Mouse (Mus musculus): Measurements from ENCODE around the gene Olfr1330. TPM values are rescaled to one million over a fixed set of nuclear protein-coding genes. Genes with fewer than 3 reads are reported as not detected.

Gene Olfr1330
- polyA plus RNA-seq, 1 experiment from 2014 or later, result not detected

GRCm38 (mm10) chr4:118938512-118938911 lies 50.1 kb downstream of the Olfr1330 start, which contains the start of gene Olfr1328:
Olfr1328 (minus strand) TSS chr4:118938612.
- WGBS, result 64% methylated on average over 2 of the region's 2 CpGs
- no peaks in the 10 kb centered on the region for H3K36me3 ChIP-seq (ENCODE audit: insufficient read depth, low read length)
- H3K4me1 ChIP-seq (ENCODE audit: insufficient read depth, low read depth, low read length), result no peaks in the 10 kb centered on the region
- H3K4me3 ChIP-seq (ENCODE audit: low read depth, low read length), result no peak within 1 kb of the TSS
- H3K27ac ChIP-seq (ENCODE audit: low read length), result no peak within 1 kb of the TSS
- H3K27me3 ChIP-seq (replicated peaks; ENCODE audit: insufficient read depth, low read length), result no peaks in the 10 kb centered on the region
- no peak within 1 kb of the TSS for H3K9ac ChIP-seq (replicated peaks; ENCODE audit: low read depth)
- no peak for DNase-seq (ENCODE audit: low spot score)
- H3K9me3 ChIP-seq (ENCODE audit: low read length), result no peaks in the 10 kb centered on the region
- TF ChIP-seq EP300 (IDR thresholded peaks at IDR 0.05), result no peak
- no peak for TF ChIP-seq CTCF (IDR thresholded peaks at IDR 0.05)
- no peak within 1 kb of the TSS for H3K4me2 ChIP-seq (replicated peaks; ENCODE audit: low read depth, low read length)
- ATAC-seq, result no peak

Other genes starting within 250 kb of the Olfr1330 start
- not detected in 2 replicates for gene Olfr62, start 229.6 kb upstream of the Olfr1330 start, polyA plus RNA-seq (2015; fragmentation: Nextera tagmentation; extraction: Ambion mirVana)
- gene Olfr1342, start 195.8 kb upstream of the Olfr1330 start, polyA plus RNA-seq (2015; fragmentation: Nextera tagmentation; extraction: Ambion mirVana), result 0.91 and 1.5 TPM in 2 replicates
- gene Olfr1341, start 185.1 kb upstream of the Olfr1330 start, polyA plus RNA-seq (2015; fragmentation: Nextera tagmentation; extraction: Ambion mirVana), result not detected in 2 replicates
- not detected in 2 replicates for gene Olfr1340, start 168.5 kb upstream of the Olfr1330 start, polyA plus RNA-seq (2015; fragmentation: Nextera tagmentation; extraction: Ambion mirVana)
- gene Olfr1339, start 156.4 kb upstream of the Olfr1330 start, polyA plus RNA-seq (2015; fragmentation: Nextera tagmentation; extraction: Ambion mirVana), result not detected in 2 replicates
- gene Olfr1338, start 129.9 kb upstream of the Olfr1330 start, polyA plus RNA-seq (2015; fragmentation: Nextera tagmentation; extraction: Ambion mirVana), result not detected in 2 replicates
- gene Olfr1337, start 106.0 kb upstream of the Olfr1330 start, polyA plus RNA-seq (2015; fragmentation: Nextera tagmentation; extraction: Ambion mirVana), result not detected in 2 replicates
- gene Olfr1335, start 78.7 kb upstream of the Olfr1330 start, polyA plus RNA-seq (2015; fragmentation: Nextera tagmentation; extraction: Ambion mirVana), result not detected in 2 replicates
- gene Olfr1333, start 52.3 kb upstream of the Olfr1330 start, polyA plus RNA-seq (2015; fragmentation: Nextera tagmentation; extraction: Ambion mirVana), result not detected in 2 replicates
- gene Olfr1331, start 23.9 kb upstream of the Olfr1330 start, polyA plus RNA-seq (2015; fragmentation: Nextera tagmentation; extraction: Ambion mirVana), result not detected in 2 replicates
- not detected in 2 replicates for gene Olfr1329, start 28.9 kb downstream of the Olfr1330 start, polyA plus RNA-seq (2015; fragmentation: Nextera tagmentation; extraction: Ambion mirVana)
- gene Olfr1328, start 50.0 kb downstream of the Olfr1330 start, polyA plus RNA-seq (2015; fragmentation: Nextera tagmentation; extraction: Ambion mirVana), result not detected in 2 replicates
- 0.99 TPM in 1 of 2 replicates, not detected in the other for gene Lao1, start 73.0 kb downstream of the Olfr1330 start, polyA plus RNA-seq (2015; fragmentation: Nextera tagmentation; extraction: Ambion mirVana)
- gene Slc2a1, start 220.1 kb downstream of the Olfr1330 start, polyA plus RNA-seq (2015; fragmentation: Nextera tagmentation; extraction: Ambion mirVana), result 16.7 and 20.4 TPM in 2 replicates